In genomic region chr14:100009790-100010382, GRCm38 (mm10) we compare ENCODE assay signal across 8 mouse cellular contexts.
DNase-seq lines count a peak whose midpoint lies in the region; ATAC-seq lines count a peak whose summit lies in the region.
"Had no signal": no experiment of that assay in that cellular context is flagged by ENCODE, and none has a peak within 500 bp of the region (broad histone marks: within the 10 kb centered on the region; RNA-seq: fewer than 3 reads in every experiment).

No protein-coding gene starts in this region.

- H3K4me2 ChIP-seq in forebrain, embryonic 12.5 days: no peak overlapping the region

- peak; percentile 24 for DNase-seq in urinary bladder, postnatal 25 days (ENCODE audit: low spot score)
- no peak for DNase-seq in urinary bladder, postnatal 10 days (ENCODE audit: low spot score)
- peak; percentile 1 for DNase-seq in c-Kit-negative CD71-positive TER-119-positive erythroid progenitor cells, embryonic 14.5 days (ENCODE audit: low read depth, low spot score)
- DNase-seq in kidney, adult 18-20 months: peak; percentile 41
- DNase-seq in left cerebral cortex, postnatal 4 days: peak; percentile 17
- DNase-seq in retina, postnatal 1 day: peak; percentile 75

- intact Hi-C loops in left cerebral cortex, postnatal 4 days (cut with DNase I): no loop called here

- H3K27ac ChIP-seq in forebrain, embryonic 12.5 days: no peak overlapping the region

- no peak overlapping the region for H3K9ac ChIP-seq in forebrain, embryonic 12.5 days

- no peaks in the 10 kb centered on the region for H3K9me3 ChIP-seq in forebrain, embryonic 12.5 days

- H3K4me1 ChIP-seq in forebrain, embryonic 12.5 days: no peaks in the 10 kb centered on the region

- H3K4me3 ChIP-seq in forebrain, embryonic 12.5 days (replicated peaks): no peak overlapping the region
- H3K4me3 ChIP-seq: myocyte had no signal

- WGBS in forebrain, embryonic 12.5 days: 47% methylated on average over 4 of the region's 4 CpGs

- H3K36me3 ChIP-seq in forebrain, embryonic 12.5 days (replicated peaks): no peaks in the 10 kb centered on the region

- no peaks in the 10 kb centered on the region for H3K27me3 ChIP-seq in forebrain, embryonic 12.5 days

- ATAC-seq in forebrain, embryonic 12.5 days (ENCODE audit: low FRiP score): peak; percentile 44; the same call in 1 of the 2 replicates
